Mouse (Mus musculus) layer of hippocampus, postnatal 14 days (tissue): ENCODE data around the gene Fhl1. TPM values are rescaled to one million over a fixed set of nuclear protein-coding genes. Genes with fewer than 3 reads are reported as not detected.

Experiments used
- DNase-seq, 2 experiments: peaks; one replicate each; pipeline ENCODE4 v3.0.0; 2021 to 2022; ENCODE audit warnings: low spot score in 2 of 2, mixed read lengths in 1 of 2
- total RNA-seq, 2 experiments: library from RNA; stranded (reverse); gene quantifications; 2 replicates each; pipeline ENCODE4 v1.2.3; 2021

Gene Fhl1
- total RNA-seq, 2 experiments from 2014 or later = 108 to 124 TPM

GRCm38 (mm10) chrX:56751536-56751935 lies 19.9 kb downstream of the Fhl1 start:
- DNase-seq = no peak

GRCm38 (mm10) chrX:56752144-56752543 lies 20.6 kb downstream of the Fhl1 start:
- no peak for DNase-seq

- peak; percentile 17 to 36 for DNase-seq
Measured at GRCm38 (mm10) chrX:56753317-56754289, 22.0 kb downstream of the Fhl1 start.

DNA sequence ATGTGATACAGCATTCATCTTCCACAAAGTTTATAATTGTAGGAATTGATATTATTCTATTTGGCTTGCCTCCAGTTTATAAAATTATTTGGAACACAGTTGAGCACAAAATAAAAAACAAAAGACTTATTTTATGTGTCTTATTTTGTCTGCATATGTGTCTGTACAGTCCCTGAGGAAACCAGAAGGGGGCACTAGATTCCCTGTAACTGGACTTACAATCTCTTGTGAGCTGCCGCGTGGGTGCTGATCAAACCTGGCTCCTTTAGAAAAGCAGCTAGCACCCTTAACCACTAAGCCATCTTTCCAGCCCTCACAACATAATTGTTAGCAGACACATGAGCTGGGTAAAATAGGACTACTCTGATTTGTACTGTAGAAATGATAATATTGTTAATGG lies 24.1 kb downstream of the Fhl1 start:
- peak in 1 of 2 experiments; percentile 37 for DNase-seq

DNA sequence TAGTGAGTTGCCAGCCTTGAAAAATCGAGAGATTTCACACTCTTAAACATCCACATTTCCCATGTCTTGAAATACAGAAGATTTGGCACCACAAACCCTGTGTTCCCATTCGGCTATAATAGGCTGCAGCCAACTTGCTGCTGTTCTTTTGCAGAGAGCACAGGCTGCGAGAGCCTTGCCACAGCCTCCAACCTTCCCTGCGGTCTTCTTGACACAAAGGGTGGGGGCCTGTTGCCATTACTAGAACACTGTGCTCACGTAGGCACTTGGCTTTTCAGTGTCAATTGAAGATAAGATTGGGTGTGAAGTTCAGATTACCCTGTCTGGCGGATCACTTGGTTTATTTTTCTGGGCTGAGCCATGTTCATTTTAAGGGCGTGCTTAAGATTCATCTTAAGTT lies 24.8 kb downstream of the Fhl1 start:
- no peak for DNase-seq

GRCm38 (mm10) chrX:56760257-56760760 lies 28.7 kb downstream of the Fhl1 start:
- DNase-seq = no peak

- DNase-seq = no peak
Measured at GRCm38 (mm10) chrX:56769838-56770237, 38.3 kb downstream of the Fhl1 start.

GRCm38 (mm10) chrX:56771751-56772150 lies 40.2 kb downstream of the Fhl1 start:
- DNase-seq = no peak

- DNase-seq = no peak
Measured at GRCm38 (mm10) chrX:56773329-56773728, 41.7 kb downstream of the Fhl1 start.

DNA sequence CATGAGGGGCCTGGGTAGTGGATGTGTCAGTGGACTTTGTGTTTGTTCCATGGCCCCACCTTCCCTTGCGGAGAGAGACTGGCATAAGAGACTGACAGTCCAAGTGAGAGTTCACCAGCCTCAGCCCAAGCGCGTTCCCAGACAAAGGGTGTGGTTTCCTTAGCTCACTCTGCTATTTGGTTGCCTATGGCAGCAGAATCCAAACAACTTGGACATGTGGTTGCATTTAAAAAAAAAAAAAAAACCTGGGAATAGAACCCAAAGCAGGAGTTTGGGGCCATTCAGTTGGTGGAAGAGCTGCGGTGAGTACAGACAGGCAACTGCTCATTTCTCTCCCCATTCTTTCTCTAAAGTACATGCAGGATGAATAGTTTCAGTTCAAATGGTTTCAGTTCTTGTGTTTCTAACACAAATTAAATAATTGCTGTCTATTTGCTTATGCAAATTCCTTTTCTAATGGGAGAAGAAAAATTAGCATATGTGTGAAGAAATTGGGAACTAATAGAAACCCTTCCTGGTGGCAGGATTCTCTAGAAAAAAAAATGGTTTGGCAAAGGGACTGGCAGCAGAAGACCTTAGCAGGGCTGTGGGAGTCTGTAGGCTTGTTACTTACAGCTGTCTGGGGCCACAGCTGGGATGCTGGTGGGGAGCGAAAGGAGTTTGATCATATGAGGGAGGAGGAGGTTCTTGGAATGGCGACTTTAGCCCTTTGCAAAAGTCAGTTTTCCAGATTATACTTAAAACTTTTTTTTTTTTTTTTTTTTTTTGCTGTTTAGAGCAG lies 54.9 kb downstream of the Fhl1 start:
- DNase-seq = no peak

- no peak for DNase-seq
Measured at GRCm38 (mm10) chrX:56787486-56787885, 55.9 kb downstream of the Fhl1 start.

- DNase-seq = no peak
Measured at GRCm38 (mm10) chrX:56790591-56790990, 59.0 kb downstream of the Fhl1 start.

DNA sequence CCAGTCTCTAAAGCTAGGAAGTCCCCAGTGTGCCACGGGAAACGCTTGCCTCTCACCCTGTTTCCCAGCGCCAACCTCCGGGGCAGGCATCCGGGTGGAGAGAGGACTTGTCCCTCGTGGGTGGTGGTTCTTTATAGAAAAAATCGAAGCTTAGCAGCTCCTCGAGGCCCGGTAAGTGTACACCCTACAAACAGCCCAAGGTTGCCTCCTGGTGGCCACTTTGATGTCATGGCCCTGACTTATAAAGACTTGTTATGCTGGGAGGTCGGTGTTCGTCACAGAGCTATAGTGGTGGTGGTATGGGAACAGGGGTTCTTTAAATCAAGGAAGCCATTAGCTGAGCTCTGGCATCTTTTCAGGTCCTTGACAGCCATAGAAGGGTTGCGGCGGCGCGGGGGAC lies 59.7 kb downstream of the Fhl1 start:
- DNase-seq = peak; percentile 26 to 49

GRCm38 (mm10) chrX:56821765-56822603 lies 90.4 kb downstream of the Fhl1 start, which contains the start of gene Map7d3:
TSS of gene Map7d3 (minus strand) at chrX:56822326.
- DNase-seq = no peak

- no peak for DNase-seq
Measured at GRCm38 (mm10) chrX:56827492-56827891, 95.9 kb downstream of the Fhl1 start.

GRCm38 (mm10) chrX:56835842-56836241 lies 104.3 kb downstream of the Fhl1 start:
- DNase-seq = no peak

- peak; percentile 13 to 26 for DNase-seq
Measured at GRCm38 (mm10) chrX:56839369-56839768, 107.8 kb downstream of the Fhl1 start.

DNA sequence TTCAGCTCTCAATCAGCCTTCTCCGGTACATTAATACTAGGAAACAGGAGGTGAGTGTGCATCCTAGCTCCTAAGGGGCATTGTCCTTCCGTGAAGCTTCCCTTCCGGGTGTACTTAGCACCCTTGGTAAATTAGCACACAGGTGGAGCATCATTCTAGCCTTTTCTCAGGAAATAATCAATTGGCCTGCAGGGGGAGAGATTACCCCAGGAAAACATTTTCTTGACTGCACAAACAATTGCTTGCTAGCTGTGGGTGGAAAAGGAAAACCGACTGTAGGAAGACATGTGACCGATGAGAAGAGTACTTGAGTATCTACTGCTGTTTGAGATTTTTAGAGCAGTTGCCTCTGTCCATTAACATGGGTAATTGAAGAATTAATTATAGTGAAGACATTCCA lies 109.7 kb downstream of the Fhl1 start:
- no peak for DNase-seq
